ENCODE assay signal across 28 mouse cellular contexts in the genomic region with DNA sequence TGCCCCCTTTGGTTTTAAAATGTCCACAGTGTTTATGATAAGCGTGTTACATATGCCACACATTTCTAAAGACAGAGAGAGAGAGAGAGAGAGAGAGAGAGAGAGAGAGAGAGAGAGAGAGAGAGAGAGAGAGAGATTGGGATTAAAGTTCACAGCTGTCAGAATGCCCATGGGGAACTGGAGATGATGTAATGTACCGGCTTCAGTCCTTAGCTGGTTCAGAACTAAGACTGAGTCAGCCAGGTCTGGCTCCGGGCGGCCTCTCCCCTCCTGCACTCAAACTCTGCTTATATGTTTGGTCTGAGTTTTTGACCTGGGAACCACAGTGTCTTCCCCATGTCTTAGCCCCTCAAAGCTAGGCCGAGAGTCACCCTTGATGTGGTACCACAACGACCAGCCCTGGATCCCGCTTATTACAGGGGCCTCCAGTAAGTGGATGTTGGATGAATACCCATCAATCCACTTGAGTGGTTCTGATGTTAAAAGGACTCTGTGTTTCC. TPM values are rescaled to one million over a fixed set of nuclear protein-coding genes. Genes with fewer than 3 reads are reported as not detected.
DNase-seq lines count a peak whose midpoint lies in the region; ATAC-seq and TF ChIP-seq lines count a peak whose summit lies in the region.
"Had no signal": no experiment of that assay in that cellular context is flagged by ENCODE, and none has a peak within 500 bp of the region (broad histone marks: within the 10 kb centered on the region; RNA-seq: fewer than 3 reads in every experiment).

No protein-coding gene starts in this region.

- peak; percentile 36 for DNase-seq in gastrocnemius, adult 2 months
- DNase-seq in gastrocnemius, adult 8-10 months (ENCODE audit: low spot score in 2 of 2): no peak
- no peak for DNase-seq in lung, embryonic 14.5 days
- no peak for DNase-seq in lung, postnatal 36 days
- DNase-seq in adipocyte (ENCODE audit: low spot score): peak; percentile 79
- peak; percentile 24 for DNase-seq in retina, embryonic 14.5 days (ENCODE audit: low spot score)
- no peak for DNase-seq in ovary, postnatal 14 days (ENCODE audit: low spot score)
- no peak for DNase-seq in forebrain, embryonic 11.5 days (ENCODE audit: low spot score)
- DNase-seq: adrenal gland, postnatal 36 days; B cell, adult 2 months; cerebellum, adult 11 months; cerebellum, adult 9-11 months; layer of hippocampus, adult 9-11 months; thymus, adult 2 months; thymus, postnatal 4 days had no signal

- no peak overlapping the region for H3K4me3 ChIP-seq in gastrocnemius, adult 2 months
- no peak overlapping the region for H3K4me3 ChIP-seq in lung, embryonic 14.5 days (ENCODE audit: low read depth, low read length)
- no peak overlapping the region for H3K4me3 ChIP-seq in forebrain, embryonic 11.5 days (ENCODE audit: low read depth, low read length)
- H3K4me3 ChIP-seq: forebrain, embryonic 10.5 days; heart, embryonic 10.5 days; hindbrain, embryonic 10.5 days; liver, embryonic 15.5 days; myocyte; neural tube, embryonic 13.5 days had no signal

- H3K27ac ChIP-seq in gastrocnemius, adult 2 months: no peak overlapping the region
- H3K27ac ChIP-seq in lung, embryonic 14.5 days (ENCODE audit: low read depth): peak overlapping the region; percentile 90
- no peak overlapping the region for H3K27ac ChIP-seq in forebrain, embryonic 11.5 days (ENCODE audit: low read depth, low read length)
- H3K27ac ChIP-seq: forebrain, embryonic 10.5 days; heart, embryonic 10.5 days; hindbrain, embryonic 10.5 days; hindbrain, postnatal 0 days; liver, embryonic 15.5 days; macrophage; neural tube, embryonic 13.5 days; stomach, postnatal 0 days had no signal

- H3K9ac ChIP-seq in lung, embryonic 14.5 days: no peak overlapping the region
- no peak overlapping the region for H3K9ac ChIP-seq in forebrain, embryonic 11.5 days (ENCODE audit: low read length)
- H3K9ac ChIP-seq: liver, embryonic 15.5 days; neural tube, embryonic 13.5 days had no signal

- H3K36me3 ChIP-seq in lung, embryonic 14.5 days (ENCODE audit: insufficient read depth): no peaks in the 10 kb centered on the region
- no peaks in the 10 kb centered on the region for H3K36me3 ChIP-seq in forebrain, embryonic 11.5 days (ENCODE audit: control insufficient read depth, insufficient read depth, low read length)
- H3K36me3 ChIP-seq: forebrain, embryonic 10.5 days; G1E; heart, embryonic 10.5 days; hindbrain, embryonic 10.5 days; liver, embryonic 15.5 days; neural tube, embryonic 13.5 days had no signal

- TF ChIP-seq CTCF in gastrocnemius, adult 2 months (IDR thresholded peaks at IDR 0.05): no peak
- no peak for TF ChIP-seq CTCF in lung, embryonic 14.5 days (IDR thresholded peaks at IDR 0.05; ENCODE audit: low read depth)

- intact Hi-C loops in gastrocnemius, adult 2 months (cut with DNase I): no loop called here

- 47% methylated on average over 7 of the region's 7 CpGs for WGBS in lung, embryonic 14.5 days
- WGBS in forebrain, embryonic 11.5 days: 61% methylated on average over 7 of the region's 7 CpGs

- H3K4me1 ChIP-seq in lung, embryonic 14.5 days (ENCODE audit: insufficient read depth): peaks cover 40% of the 10 kb centered on the region
- no peaks in the 10 kb centered on the region for H3K4me1 ChIP-seq in forebrain, embryonic 11.5 days (replicated peaks; ENCODE audit: control insufficient read depth, insufficient read depth, low read length)

- no peaks in the 10 kb centered on the region for H3K27me3 ChIP-seq in lung, embryonic 14.5 days (ENCODE audit: insufficient read depth, low read length)
- no peaks in the 10 kb centered on the region for H3K27me3 ChIP-seq in forebrain, embryonic 11.5 days (ENCODE audit: control insufficient read depth, insufficient read depth, low read length)
- H3K27me3 ChIP-seq: CH12.LX had no signal

- no peaks in the 10 kb centered on the region for H3K9me3 ChIP-seq in lung, embryonic 14.5 days (ENCODE audit: low read depth, low read length)
- no peaks in the 10 kb centered on the region for H3K9me3 ChIP-seq in forebrain, embryonic 11.5 days (ENCODE audit: control insufficient read depth, low read length)
- H3K9me3 ChIP-seq: forebrain, embryonic 10.5 days; G1E; heart, embryonic 10.5 days; hindbrain, embryonic 10.5 days; liver, embryonic 15.5 days; neural tube, embryonic 13.5 days had no signal

- ATAC-seq in lung, embryonic 14.5 days (ENCODE audit: insufficient read depth): no peak
- no peak for ATAC-seq in forebrain, embryonic 11.5 days (replicated peaks; ENCODE audit: low FRiP score)
- ATAC-seq: hindbrain, postnatal 0 days; intestine, embryonic 16.5 days; midbrain, embryonic 16.5 days had no signal

- no peak overlapping the region for H3K4me2 ChIP-seq in lung, embryonic 14.5 days
- H3K4me2 ChIP-seq in forebrain, embryonic 11.5 days (ENCODE audit: low read depth, low read length, severe bottlenecking): no peak overlapping the region
- H3K4me2 ChIP-seq: liver, embryonic 15.5 days; neural tube, embryonic 13.5 days had no signal

RNA-seq across cellular contexts. Expression of gene Tbx2, which starts 55.4 kb away (rescaled TPM):
- total RNA-seq in gastrocnemius, adult 2 months (2021): 1 to 10 TPM; 1.7 to 3.6 TPM
- total RNA-seq in gastrocnemius, adult 8-10 months (2022): 1 to 10 TPM in 3 of 4 experiments, under 1 TPM in 1; 0.68 to 2.7 (median 1.7) TPM
- 61.4 and 67.5 TPM in 2 replicates for polyA plus RNA-seq in lung, embryonic 14.5 days (2014; fragmentation: Nextera tagmentation; extraction: Ambion mirVana)
- 1.5 and 2.0 TPM in 2 replicates for polyA plus RNA-seq in forebrain, embryonic 11.5 days (2014; fragmentation: Nextera tagmentation; extraction: Ambion mirVana)
- total RNA-seq: CH12.LX had no signal
- polyA plus RNA-seq: macrophage had no signal

Comparison
In these comparisons a context has a peak if more than half of its experiments do, and no peak if none do; other contexts are left out.
1. DNase-seq: peak in gastrocnemius, adult 2 months (single experiment), adipocyte (single experiment) and retina, embryonic 14.5 days (single experiment); none in gastrocnemius, adult 8-10 months (0 of 2), lung, embryonic 14.5 days (single experiment), lung, postnatal 36 days (single experiment), ovary, postnatal 14 days (single experiment) and forebrain, embryonic 11.5 days (single experiment).